Mouse (Mus musculus): ENCODE results near the gene Mroh2a. TPM values are rescaled to one million over a fixed set of nuclear protein-coding genes. Genes with fewer than 3 reads are reported as not detected.
A peak's percentile ranks its signal among the peaks of the same experiment; 100 is the strongest.

Gene Mroh2a
- total and polyA plus RNA-seq, 2 experiments from 2014 or later = 0.35 TPM; not detected in 1

DNA sequence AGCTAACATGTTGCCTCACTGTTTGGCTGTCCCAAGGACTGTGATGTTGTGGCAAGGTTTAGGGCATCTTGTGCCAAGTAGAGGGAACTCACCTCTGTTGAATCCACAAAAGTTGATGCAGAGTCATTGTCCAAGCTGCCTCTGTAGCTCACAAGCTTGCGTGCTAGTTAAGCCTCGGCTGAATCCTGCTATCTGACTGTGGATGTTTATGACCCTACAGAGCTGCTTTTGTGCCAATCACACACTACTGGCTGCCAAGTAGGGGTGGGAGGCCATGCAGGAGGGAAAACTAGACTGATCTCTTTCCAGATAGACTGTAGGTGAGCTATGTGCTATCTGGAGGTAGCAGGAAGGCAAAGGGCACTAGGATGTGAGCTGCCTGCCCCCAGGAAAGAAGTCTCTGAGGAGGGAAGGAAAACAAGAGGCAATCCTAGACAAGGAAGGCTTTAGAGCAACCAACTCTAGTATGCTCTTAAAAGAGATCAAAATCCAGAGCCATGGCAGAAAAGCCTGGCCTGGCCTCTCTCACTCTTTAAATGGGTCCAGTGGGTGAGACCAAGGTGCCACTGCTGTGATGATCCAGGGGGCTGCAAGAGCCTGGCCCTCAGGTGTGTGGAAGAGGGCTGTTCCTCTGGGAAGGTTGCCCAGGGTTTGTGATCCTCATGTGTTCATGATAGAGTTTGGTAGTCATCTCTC is 12.9 kb upstream of the Mroh2a start:
- peak; percentile 0 for DNase-seq
- no peak for TF ChIP-seq CTCF (IDR thresholded peaks at IDR 0.05; ENCODE audit: low read depth)
- no peaks in the 10 kb centered on the region for H3K36me3 ChIP-seq (ENCODE audit: insufficient read depth)
- no peak overlapping the region for H3K4me3 ChIP-seq (ENCODE audit: low read depth, low read length)
- no peak overlapping the region for H3K4me2 ChIP-seq (ENCODE audit: low read depth)
- peaks cover 63% of the 10 kb centered on the region for H3K9me3 ChIP-seq (ENCODE audit: low read length)
- no peaks in the 10 kb centered on the region for H3K4me1 ChIP-seq (ENCODE audit: insufficient read depth)
- no peaks in the 10 kb centered on the region for H3K27me3 ChIP-seq (ENCODE audit: insufficient read depth, low read length)
- H3K9ac ChIP-seq = no peak overlapping the region
- H3K27ac ChIP-seq (ENCODE audit: low read depth, low read length) = no peak overlapping the region
- 82% methylated on average over 2 of the region's 2 CpGs for WGBS
- ATAC-seq = no peak

DNA sequence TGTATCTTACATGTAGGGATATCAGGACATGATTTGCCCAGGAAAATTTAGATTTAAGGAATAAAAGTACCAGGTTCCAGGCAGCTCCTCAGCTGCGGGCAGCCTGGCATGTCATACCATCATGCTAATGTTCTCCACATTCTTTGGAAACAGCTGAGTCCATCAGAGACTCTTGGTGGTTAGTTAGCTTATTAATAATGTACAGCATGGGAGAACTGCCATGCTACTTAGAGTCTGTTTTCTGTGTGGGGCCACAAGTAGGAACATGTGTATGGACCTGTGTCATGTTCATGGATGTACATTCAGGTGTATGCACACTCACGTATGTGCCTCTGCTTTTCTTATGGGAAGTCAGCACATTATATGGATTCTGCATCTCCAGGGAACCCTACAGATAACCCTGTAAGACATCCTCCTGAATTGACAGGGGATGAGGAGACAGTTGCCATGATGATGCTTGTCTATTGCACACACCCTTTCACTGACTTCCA is 12.3 kb upstream of the Mroh2a start:
- WGBS = 77% methylated on average over 2 of the region's 2 CpGs
- H3K36me3 ChIP-seq (ENCODE audit: insufficient read depth) = no peaks in the 10 kb centered on the region
- no peak overlapping the region for H3K9ac ChIP-seq
- H3K4me2 ChIP-seq (ENCODE audit: low read depth) = no peak overlapping the region
- no peak overlapping the region for H3K27ac ChIP-seq (ENCODE audit: low read depth, low read length)
- H3K9me3 ChIP-seq (ENCODE audit: low read length) = peaks cover 63% of the 10 kb centered on the region
- no peak overlapping the region for H3K4me3 ChIP-seq (ENCODE audit: low read depth, low read length)
- H3K4me1 ChIP-seq (ENCODE audit: insufficient read depth) = no peaks in the 10 kb centered on the region
- ATAC-seq (no peak), DNase-seq (peak; percentile 0)
- no peaks in the 10 kb centered on the region for H3K27me3 ChIP-seq (ENCODE audit: insufficient read depth, low read length)
- no peak for TF ChIP-seq CTCF (IDR thresholded peaks at IDR 0.05; ENCODE audit: low read depth)

DNA sequence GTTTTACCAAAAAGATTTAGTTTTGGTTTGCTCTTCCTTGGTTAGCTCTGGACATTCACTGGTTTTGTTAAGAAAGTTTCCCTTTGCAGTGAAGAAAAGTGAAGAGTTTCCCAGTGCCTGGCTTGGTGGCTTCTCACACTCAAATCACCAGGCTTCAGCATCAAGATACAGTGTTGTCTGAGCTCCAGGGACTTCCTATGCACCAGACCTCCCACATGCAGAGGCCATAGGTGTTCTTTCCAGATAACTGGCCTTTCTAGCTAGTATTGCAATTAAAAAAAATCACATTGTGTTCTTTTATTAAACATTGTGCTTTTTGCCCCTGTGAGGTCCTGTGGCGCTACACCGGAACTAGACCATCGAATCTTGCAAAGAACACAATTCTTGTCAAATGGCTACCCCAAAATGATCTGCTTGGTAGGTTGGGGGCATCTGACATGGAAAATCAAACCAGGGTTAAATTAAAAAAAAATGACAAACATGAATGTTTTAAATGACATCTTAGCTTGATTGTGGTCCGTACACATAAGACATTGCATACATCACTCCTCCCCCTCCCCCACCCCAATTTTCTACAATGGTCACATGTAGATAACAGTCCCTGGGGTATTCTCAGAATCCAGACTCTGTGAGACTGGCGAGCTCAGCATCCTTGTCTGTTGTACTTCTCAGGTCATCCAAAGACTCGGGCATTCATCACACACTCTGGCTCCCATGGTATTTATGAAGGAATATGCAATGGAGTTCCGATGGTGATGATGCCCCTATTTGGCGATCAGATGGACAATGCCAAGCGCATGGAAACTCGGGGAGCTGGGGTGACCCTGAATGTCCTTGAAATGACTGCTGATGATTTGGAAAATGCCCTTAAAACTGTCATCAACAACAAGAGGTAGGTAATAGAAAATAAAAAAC is 11.1 kb upstream of the Mroh2a start:
- Histone ChIP-seq H3K4me2 (ENCODE audit: low read depth) (no peak overlapping the region), H3K9ac (no peak overlapping the region), H3K4me1 (ENCODE audit: insufficient read depth) (no peaks in the 10 kb centered on the region), H3K27ac (ENCODE audit: low read depth, low read length) (no peak overlapping the region), H3K4me3 (ENCODE audit: low read depth, low read length) (no peak overlapping the region), H3K9me3 (ENCODE audit: low read length) (peaks cover 63% of the 10 kb centered on the region), H3K36me3 (ENCODE audit: insufficient read depth) (no peaks in the 10 kb centered on the region), H3K27me3 (ENCODE audit: insufficient read depth, low read length) (no peaks in the 10 kb centered on the region)
- 73% methylated on average over 10 of the region's 10 CpGs for WGBS
- DNase-seq (peak; percentile 0), ATAC-seq (no peak)
- TF ChIP-seq CTCF (IDR thresholded peaks at IDR 0.05; ENCODE audit: low read depth) = no peak

DNA sequence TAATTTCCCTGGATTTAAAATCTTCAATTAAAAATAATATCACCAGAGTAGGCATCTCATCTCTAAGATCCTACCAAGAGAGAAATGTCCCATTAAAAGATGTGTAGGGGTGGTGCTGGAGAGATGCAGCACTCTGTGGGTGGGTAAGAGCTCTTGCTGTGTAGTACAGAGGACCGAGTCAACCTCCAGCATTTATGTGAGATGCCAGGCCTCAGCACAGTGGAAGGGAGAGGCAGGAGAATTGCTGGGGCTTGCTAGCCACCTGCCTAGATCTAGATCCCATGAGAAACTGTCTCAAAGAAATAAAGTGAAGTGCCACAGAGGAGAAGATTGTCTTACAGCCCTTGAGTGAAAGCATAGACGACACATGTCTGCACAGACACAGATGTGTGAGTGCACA is 10.2 kb upstream of the Mroh2a start:
- TF ChIP-seq CTCF (IDR thresholded peaks at IDR 0.05; ENCODE audit: low read depth) = no peak
- Histone ChIP-seq H3K4me1 (ENCODE audit: insufficient read depth) (no peaks in the 10 kb centered on the region), H3K9ac (no peak overlapping the region), H3K27ac (ENCODE audit: low read depth, low read length) (no peak overlapping the region), H3K27me3 (ENCODE audit: insufficient read depth, low read length) (no peaks in the 10 kb centered on the region), H3K4me3 (ENCODE audit: low read depth, low read length) (no peak overlapping the region), H3K4me2 (ENCODE audit: low read depth) (no peak overlapping the region), H3K9me3 (ENCODE audit: low read length) (peaks cover 60% of the 10 kb centered on the region), H3K36me3 (ENCODE audit: insufficient read depth) (no peaks in the 10 kb centered on the region)
- ATAC-seq (no peak), DNase-seq (no peak)
- 55% methylated on average over 2 of the region's 2 CpGs for WGBS

DNA sequence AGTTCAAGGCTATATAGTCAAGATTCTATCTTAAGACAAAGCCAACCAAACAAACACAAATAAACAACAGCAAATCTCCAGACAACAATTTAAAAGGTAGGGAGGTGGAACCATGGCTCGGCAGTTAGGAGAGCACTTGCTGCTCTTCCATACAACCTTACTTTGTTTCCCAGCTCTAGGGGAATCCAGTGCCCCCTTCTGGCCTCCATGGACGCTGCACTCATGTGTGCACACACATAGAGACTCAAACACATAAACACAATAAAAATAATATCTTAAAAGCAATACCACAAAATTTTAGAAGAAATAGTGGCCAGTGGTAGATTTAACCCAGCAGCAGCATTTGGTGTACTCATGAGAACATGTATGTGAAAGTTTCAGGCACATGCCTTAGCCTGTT is 9.6 kb upstream of the Mroh2a start:
- H3K27me3 ChIP-seq (ENCODE audit: insufficient read depth, low read length) = no peaks in the 10 kb centered on the region
- H3K4me1 ChIP-seq (ENCODE audit: insufficient read depth) = no peaks in the 10 kb centered on the region
- no peaks in the 10 kb centered on the region for H3K36me3 ChIP-seq (ENCODE audit: insufficient read depth)
- H3K9ac ChIP-seq = no peak overlapping the region
- no peak overlapping the region for H3K27ac ChIP-seq (ENCODE audit: low read depth, low read length)
- H3K4me3 ChIP-seq (ENCODE audit: low read depth, low read length) = no peak overlapping the region
- 67% methylated on average over 2 of the region's 2 CpGs for WGBS
- 0 out of 2 replicates have a peak, but pooled peaks have one; percentile 24 for TF ChIP-seq CTCF (IDR thresholded peaks at IDR 0.05; ENCODE audit: low read depth)
- no peak for ATAC-seq
- peak; percentile 0 for DNase-seq
- no peak overlapping the region for H3K4me2 ChIP-seq (ENCODE audit: low read depth)
- H3K9me3 ChIP-seq (ENCODE audit: low read length) = peaks cover 56% of the 10 kb centered on the region

DNA sequence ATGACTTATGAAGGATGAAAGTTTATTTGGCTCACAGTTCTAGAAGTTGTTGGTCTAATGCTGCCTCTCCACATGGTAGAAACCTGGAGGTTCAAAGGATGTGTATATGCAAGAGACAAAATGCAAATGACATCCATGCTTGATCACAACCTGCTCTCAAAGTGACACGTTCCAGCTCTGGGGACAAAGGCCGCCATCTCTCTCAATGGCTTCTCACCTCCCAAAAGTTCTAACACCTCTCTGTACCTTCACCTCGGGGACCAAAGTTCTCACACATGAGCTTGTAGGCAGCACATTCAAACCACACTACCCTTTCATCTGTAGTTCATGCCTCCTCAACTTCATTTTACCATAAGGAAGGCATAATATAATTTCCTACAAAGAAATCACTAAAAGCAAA is 9.2 kb upstream of the Mroh2a start:
- TF ChIP-seq CTCF (IDR thresholded peaks at IDR 0.05; ENCODE audit: low read depth) = no peak

DNA sequence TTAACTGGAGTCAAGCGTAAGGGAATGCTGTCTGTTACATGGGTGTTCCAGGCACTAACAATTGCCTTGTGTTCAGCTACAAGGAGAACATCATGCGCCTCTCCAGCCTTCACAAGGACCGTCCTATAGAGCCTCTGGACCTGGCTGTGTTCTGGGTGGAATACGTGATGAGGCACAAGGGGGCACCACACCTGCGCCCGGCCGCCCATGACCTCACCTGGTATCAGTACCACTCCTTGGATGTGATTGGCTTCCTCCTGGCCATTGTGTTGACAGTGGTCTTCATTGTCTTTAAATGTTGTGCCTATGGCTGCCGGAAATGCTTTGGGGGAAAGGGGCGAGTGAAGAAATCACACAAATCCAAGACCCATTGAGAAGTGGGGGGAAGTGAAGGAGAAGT is 8.7 kb upstream of the Mroh2a start:
- no peaks in the 10 kb centered on the region for H3K27me3 ChIP-seq (ENCODE audit: insufficient read depth, low read length)
- peaks cover 48% of the 10 kb centered on the region for H3K9me3 ChIP-seq (ENCODE audit: low read length)
- ATAC-seq (no peak), DNase-seq (no peak)
- H3K9ac ChIP-seq = no peak overlapping the region
- H3K27ac ChIP-seq (ENCODE audit: low read depth, low read length) = no peak overlapping the region
- 77% methylated on average over 9 of the region's 9 CpGs for WGBS
- H3K4me2 ChIP-seq (ENCODE audit: low read depth) = no peak overlapping the region
- no peak for TF ChIP-seq CTCF (IDR thresholded peaks at IDR 0.05; ENCODE audit: low read depth)
- H3K4me3 ChIP-seq (ENCODE audit: low read depth, low read length) = no peak overlapping the region
- H3K36me3 ChIP-seq (ENCODE audit: insufficient read depth) = no peaks in the 10 kb centered on the region
- no peaks in the 10 kb centered on the region for H3K4me1 ChIP-seq (ENCODE audit: insufficient read depth)

More for the DNA sequence above, 9.2 kb upstream of the Mroh2a start:
- no peaks in the 10 kb centered on the region for H3K27me3 ChIP-seq (ENCODE audit: insufficient read depth, low read length)
- no peaks in the 10 kb centered on the region for H3K36me3 ChIP-seq (ENCODE audit: insufficient read depth)
- DNase-seq = no peak
- no peak overlapping the region for H3K4me3 ChIP-seq (ENCODE audit: low read depth, low read length)
- ATAC-seq = no peak
- H3K9me3 ChIP-seq (ENCODE audit: low read length) = peaks cover 53% of the 10 kb centered on the region
- H3K9ac ChIP-seq = no peak overlapping the region
- H3K4me1 ChIP-seq (ENCODE audit: insufficient read depth) = no peaks in the 10 kb centered on the region
- H3K4me2 ChIP-seq (ENCODE audit: low read depth) = no peak overlapping the region
- H3K27ac ChIP-seq (ENCODE audit: low read depth, low read length) = no peak overlapping the region
- WGBS = 39% methylated on average over 3 of the region's 3 CpGs
